Mouse (Mus musculus) adrenal gland, adult 10 weeks (tissue): ENCODE measurements around the gene Prl2c5. TPM values are rescaled to one million over a fixed set of nuclear protein-coding genes. Genes with fewer than 3 reads are reported as not detected.

ENCODE experiments used
- polyA plus RNA-seq: library from polyadenylated mRNA; stranded (reverse); fragments of 350-450 nt; fragmentation: Illumina TruSeq; extraction: RNeasy Lipid Tissue Mini Kit (QIAGEN cat#74804); gene quantifications from one replicate; pipeline ENCODE4 v1.2.3, GENCODE M21; 2014; ENCODE audit warnings: low read depth, low replicate concordance

Gene Prl2c5
- not detected for polyA plus RNA-seq

GRCm38 (mm10) chr13:13182415-13182814 is at the start of gene Prl2c5:
Prl2c5 (plus strand) TSS chr13:13182715.

Other genes with a start within 250 kb of the Prl2c5 start
- gene Prl2c2, start 177.3 kb upstream of the Prl2c5 start, polyA plus RNA-seq = not detected
- gene Gpr137b, start 211.3 kb downstream of the Prl2c5 start, polyA plus RNA-seq = 19.5 TPM